Mouse (Mus musculus): Measurements from ENCODE around the gene Cryl1.

DNA sequence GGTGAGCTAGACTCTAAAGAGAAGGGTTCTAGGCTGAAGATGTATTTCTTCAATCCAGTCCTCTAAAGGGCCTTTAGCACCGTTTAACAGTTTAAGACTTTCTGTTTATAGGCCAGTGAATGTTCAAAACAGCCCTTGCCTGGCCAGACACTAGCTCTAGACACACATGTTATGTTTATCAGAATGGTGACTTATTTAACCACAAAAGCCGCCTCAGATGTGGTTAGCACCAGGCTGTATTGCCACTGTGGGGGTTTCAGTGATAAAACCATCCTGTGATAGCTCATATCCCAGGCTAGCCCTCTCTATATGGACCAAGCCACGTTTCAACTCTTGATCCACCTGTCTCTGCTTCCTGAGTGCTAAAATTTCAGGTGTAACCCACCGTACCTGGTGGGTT lies 6.7 kb downstream of the Cryl1 start:
- TF ChIP-seq CTCF (IDR thresholded peaks at IDR 0.05; ENCODE audit: insufficient read depth, low read length) (no peak), POLR2A (IDR thresholded peaks at IDR 0.05; ENCODE audit: borderline replicate concordance, extremely low read depth, low read depth, low read length) (no peak)
